Mouse (Mus musculus) thymus, postnatal 36 days (tissue): ENCODE data around the gene Ift43.

Experiments used
- DNase-seq, 2 experiments: peaks; one replicate each; pipeline ENCODE4 v3.0.0; 2022; ENCODE audit warnings: mixed read lengths in 2 of 2

The Ift43 gene

GRCm38 (mm10) chr12:86079202-86079667, 3.1 kb upstream of the Ift43 start:
- DNase-seq, result peak; percentile 80 to 85

DNA sequence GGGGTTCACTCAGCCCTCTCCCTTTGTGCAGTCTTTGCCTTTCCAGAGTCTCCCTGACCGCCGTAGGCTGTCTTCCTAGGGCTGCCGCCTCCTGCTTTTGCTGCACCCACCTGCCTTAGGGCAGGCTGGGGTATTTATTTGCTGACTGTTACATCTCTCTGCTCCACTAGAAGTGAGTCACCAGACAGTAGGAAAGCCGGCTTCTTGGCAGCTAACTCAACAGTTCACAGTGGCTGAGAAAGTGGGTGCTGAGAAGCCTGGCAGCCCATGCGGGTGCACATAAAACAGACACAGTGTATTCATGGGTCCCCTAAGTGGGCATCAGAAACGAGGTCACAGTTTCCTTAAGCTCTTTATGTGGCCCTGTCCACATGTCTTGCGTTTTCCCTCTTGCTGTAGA, 3.5 kb downstream of the Ift43 start:
- no peak for DNase-seq

DNA sequence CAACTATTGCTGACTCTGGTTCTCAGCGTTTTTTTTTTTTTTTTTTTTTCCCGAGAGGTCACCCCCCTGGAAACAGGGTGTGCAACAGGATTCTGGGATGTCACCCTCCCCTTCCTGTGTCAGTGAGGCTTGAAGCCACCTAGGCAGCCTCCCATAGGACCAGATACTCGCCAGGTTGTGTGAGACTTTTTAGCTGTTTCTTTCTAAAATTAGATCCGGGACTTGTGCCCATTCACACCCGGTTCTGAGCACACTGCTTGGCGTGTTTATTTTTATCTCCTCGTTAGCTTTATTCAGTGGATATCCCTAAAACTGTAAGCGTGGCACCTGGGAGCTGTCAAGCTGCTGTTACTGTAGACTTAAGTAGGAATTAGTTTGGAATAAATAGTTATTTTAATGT, 4.2 kb downstream of the Ift43 start:
- no peak for DNase-seq

DNA sequence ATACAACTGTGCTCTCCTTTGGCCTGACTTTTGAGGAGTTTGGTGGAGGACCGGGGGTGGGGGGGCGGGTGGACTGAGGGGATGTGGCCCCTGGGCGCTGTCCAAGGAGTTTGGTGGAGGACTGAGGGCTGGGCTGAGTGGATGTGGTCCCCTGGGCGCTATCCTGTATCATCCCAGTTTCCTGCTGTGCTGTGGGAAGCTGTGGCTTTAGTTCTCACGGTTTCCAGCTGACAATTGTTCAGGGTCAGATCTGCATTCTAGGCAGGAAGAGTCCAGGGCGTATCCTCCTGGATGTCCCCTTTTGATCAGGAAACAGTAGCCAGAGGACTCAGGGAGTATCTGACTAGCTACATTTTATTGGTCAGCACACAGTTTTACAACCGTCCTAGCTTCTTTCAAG, 5.7 kb downstream of the Ift43 start:
- DNase-seq, result no peak

- no peak for DNase-seq
These were observed 8.4 kb downstream of the Ift43 start for GRCm38 (mm10) chr12:86090764-86091163.

DNA sequence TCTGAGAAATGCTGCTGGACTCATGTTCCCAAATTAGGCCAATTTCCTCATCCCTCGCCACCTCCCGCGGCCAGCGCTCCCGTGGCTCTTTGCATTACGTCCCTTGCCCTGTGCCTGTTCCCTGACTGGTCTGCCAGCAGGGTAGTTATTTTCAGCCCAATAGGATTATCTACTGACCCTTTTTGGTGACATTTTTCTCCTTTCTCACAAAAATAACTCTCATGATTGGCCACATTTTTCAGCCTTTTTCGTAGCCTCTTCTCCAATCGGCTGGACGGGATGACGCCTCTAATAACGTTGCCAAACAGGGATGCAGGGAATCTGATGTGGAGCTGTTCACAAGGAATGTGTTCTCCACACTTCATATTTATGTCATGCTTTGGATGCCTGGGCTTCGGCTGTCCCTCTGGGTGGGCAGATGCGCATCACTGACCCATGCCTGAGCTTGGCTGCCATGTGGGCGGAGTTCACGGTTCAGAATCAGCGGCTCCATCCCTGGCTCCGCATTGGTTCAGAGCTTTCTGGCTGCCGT, 9.3 kb downstream of the Ift43 start:
- no peak for DNase-seq

DNA sequence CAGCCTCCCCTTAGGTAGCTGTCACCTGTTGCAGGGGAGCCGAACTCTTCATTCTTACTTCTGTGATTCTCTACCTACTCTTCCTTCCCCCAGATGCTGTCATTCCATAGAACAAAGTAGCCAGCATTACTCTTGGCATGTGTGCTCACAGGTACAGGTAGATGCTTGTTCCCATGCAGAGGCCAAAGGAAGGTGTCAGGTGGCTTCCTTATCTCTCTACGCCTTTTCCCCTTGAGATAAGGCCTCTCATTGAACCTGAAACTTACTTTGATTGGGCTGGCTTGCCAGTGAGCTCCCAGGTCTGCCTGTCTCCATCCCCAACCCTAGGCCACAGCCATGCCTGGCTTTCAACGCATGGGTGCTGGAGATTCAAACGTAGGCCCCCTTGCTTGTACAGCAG, 11.7 kb downstream of the Ift43 start:
- no peak for DNase-seq

- DNase-seq, result no peak
These were observed 13.5 kb downstream of the Ift43 start for GRCm38 (mm10) chr12:86095806-86096205.

DNA sequence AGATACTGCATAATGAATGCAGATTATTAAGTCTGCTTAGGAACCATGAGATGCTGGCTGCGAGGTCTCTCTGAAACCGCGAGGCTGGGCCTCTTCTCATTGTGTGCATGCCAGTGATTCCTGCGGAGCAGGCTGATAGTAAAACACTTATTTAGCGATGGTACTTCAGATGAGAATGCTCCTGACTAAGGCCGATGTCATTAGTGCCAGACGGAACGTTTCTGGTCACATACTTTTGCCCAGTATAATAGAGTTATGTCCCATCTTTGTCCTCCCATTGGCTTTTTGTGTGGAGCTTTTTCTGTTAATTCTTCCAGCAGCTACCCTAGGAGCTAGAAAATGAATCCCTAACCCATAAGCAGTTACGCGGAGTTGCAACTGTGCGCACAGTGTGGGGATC, 15.4 kb downstream of the Ift43 start:
- no peak for DNase-seq

- no peak for DNase-seq
These were observed 18.4 kb downstream of the Ift43 start for GRCm38 (mm10) chr12:86100711-86101110.

GRCm38 (mm10) chr12:86102686-86103085, 20.3 kb downstream of the Ift43 start:
- no peak for DNase-seq

- no peak for DNase-seq
These were observed 21.1 kb downstream of the Ift43 start for GRCm38 (mm10) chr12:86103391-86103790.

- no peak for DNase-seq
These were observed 21.5 kb downstream of the Ift43 start for GRCm38 (mm10) chr12:86103852-86104251.

GRCm38 (mm10) chr12:86104297-86104696, 22.0 kb downstream of the Ift43 start:
- no peak for DNase-seq

DNA sequence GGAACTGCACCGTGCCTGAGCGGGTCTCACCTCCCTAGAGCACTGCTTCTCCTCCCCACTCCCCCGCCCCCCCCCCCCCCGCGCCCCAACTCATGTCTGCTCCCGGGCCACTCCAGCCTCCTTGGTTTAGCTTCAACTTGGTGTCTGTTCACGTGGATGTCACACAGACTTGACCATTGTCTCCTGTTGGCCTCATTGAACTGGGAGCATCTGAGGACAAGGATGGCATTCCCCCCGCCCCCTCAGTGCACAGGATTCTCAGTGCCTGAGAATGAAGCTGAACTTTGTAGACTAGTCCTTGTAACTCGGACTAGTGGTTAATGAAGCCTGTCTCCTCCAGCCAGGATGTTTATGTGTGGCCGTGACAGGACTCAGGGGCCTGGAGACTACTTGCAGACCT, 23.2 kb downstream of the Ift43 start:
- DNase-seq, result no peak

DNA sequence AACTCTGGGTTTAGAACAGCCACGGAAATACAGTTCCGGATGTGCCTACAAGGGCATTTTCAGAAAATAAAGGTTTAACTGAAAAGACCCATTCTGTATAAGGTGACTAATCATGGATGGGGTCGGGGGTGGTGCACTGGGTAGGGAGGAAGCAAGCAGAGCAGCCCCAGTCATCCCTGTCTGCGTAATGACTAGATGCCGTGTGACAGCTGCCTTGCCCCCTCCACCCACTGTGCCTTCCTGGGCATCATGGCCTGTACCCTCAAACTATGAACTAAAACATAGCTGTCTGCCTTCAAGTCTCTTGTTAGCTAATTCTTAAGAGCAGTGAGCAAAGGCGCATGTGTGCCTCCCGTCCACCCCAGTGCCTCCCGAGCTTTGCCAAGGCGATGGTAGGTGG, 23.7 kb downstream of the Ift43 start:
- no peak for DNase-seq

GRCm38 (mm10) chr12:86107645-86108044, 25.3 kb downstream of the Ift43 start:
- DNase-seq, result no peak

GRCm38 (mm10) chr12:86109531-86109930, 27.2 kb downstream of the Ift43 start:
- no peak for DNase-seq

- peak; percentile 20 for DNase-seq
These were observed 28.3 kb downstream of the Ift43 start for GRCm38 (mm10) chr12:86110637-86111036.

- DNase-seq, result no peak
These were observed 34.0 kb downstream of the Ift43 start for GRCm38 (mm10) chr12:86116295-86116835.

DNA sequence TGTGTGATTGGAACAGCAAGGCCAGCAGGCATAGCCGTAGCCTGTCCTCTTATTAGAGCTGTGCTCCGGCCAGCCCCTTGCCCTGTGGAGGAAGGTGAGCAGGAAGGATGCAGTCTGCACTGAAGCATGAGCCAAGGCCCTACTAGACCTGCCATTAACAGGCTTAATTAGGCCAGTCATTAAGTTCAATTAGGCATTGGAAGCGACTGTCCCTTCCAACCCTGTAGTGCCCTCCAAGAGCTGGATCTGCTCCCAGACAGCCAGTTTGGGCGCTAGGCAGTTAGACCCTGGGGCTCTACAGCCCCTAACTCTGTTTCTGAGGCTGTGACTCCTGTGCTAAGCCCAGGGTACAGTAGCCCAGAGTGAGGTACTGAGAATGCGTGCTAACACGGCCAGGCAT, 41.7 kb downstream of the Ift43 start:
- DNase-seq, result no peak

GRCm38 (mm10) chr12:86128122-86128521, 45.8 kb downstream of the Ift43 start:
- no peak for DNase-seq

GRCm38 (mm10) chr12:86129005-86129404, 46.7 kb downstream of the Ift43 start:
- DNase-seq, result no peak

- DNase-seq, result no peak
These were observed 47.4 kb downstream of the Ift43 start for GRCm38 (mm10) chr12:86129696-86130095.

DNA sequence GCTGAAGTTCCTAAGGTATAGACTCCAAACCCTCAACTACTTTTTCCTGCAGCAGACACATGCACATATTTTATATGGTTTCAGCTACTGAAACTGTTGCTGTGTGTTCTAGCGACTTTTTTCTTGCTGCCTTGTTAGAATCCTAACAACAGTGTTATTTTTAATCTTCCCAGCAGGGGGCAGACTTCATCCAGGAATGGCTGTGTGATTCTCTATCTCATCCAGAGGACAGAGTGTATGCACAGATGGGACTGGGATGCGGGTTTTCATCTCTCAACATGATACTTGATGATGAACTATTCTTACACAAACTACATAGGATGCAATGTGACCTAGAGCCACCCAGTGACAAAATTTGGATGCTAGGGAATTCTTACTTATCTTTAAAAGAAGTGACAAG, 50.5 kb downstream of the Ift43 start:
- peak in 1 of 2 experiments; percentile 9 for DNase-seq
